Mouse (Mus musculus) lung, postnatal 4 days (tissue): ENCODE data around the gene Irf2bpl.

Experiments
- DNase-seq, 2 experiments: peaks; one replicate each; pipeline ENCODE4 v3.0.0; 2021

The Irf2bpl gene

GRCm38 (mm10) chr12:86884197-86885058 is at the start of gene Irf2bpl:
Irf2bpl (minus strand) TSS chr12:86884798.
- peak; percentile 99 to 100 for DNase-seq

GRCm38 (mm10) chr12:86932575-86932952 is 48.0 kb upstream of the Irf2bpl start:
- DNase-seq, result peak; percentile 60 to 77

DNA sequence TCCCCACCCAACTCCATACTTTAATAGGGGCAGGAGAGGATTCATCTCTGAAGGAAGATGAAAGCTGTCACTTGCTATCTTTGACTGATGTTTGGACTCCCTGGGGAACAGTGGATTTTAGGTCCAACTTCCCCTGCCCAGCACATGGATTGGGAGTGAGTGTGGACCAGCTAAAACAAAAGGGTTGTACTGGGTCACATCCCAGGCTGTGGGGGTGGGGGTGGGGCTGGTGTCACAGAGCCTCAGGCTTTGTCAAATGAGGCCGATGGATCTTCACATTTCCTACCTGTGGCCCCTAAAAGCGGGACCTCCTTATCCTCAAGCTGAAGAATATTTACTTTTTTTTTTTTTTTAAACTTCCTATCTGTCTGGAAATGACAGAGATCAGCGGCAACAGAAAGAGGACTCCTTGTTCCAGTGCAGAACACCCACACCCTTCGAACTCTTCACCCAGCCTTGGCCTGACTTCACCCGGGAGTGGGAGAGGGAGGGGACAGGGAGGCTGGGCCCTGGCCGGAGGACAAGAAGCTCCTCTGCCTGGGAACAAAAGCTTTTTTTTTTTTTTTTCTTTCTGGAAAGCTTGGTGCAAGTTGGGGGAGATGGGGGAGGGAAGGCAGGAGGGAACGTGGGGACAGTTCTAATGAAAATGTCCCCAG is 47.4 kb upstream of the Irf2bpl start:
- DNase-seq, result peak; percentile 74 to 89

DNA sequence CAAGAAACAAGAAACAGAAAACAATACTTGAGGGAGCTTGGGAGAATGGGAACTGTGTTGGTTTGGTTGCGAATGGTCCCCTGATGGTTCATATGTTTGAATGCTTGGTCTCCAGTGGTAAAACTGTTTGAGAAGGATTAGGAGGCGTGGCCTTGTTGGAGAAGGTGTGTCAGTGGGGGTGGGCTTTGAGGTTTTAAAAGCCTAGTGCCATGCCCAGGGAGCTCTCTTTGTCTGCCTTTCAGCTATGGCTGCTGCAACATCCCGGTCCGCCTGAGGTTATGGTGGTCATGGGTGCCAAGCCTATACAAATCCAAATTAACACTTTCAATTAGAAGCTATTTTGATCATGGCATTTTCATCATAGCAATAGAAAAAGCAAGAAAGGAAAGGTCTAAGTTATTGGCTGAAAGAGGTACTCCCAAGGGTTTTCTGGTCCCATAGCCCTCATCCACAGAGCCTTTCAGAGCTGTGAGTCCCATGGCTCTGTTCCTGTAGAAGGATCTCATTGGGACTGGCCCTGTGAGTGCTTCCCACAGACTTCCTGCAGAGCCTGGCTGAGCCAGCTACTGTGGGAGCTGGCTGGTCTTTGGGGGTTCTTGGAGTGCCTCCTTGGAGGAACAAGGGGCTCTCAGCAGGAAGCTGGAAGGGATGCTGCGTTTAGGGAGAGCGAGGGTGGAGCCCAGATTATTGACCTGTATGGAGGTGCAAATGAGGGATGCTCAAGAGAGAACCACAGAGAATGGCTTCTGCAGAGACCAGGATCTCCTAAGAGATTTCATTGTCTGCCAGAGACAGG is 46.5 kb upstream of the Irf2bpl start:
- DNase-seq, result no peak

DNA sequence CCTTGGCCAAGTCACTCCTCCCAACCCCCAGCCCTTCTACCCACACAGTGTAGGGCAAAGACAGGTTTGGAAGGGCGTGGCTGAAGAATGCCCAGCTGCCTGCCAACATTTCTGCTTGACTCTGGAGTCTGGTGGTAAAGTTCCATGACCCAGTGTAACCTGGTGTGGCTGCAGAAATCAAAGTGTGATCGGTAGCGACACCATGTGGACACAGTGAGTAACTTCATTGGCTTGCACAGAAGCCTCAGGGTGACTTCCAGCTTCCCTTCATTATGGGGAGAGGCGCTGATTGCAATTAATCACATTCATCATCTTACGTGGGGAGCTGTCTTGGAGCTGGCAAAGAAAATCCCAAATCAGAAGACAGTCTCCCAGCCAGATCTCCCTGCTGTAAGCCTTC is 39.2 kb upstream of the Irf2bpl start:
- DNase-seq, result peak; percentile 80 to 86

GRCm38 (mm10) chr12:86918983-86919722 is 34.6 kb upstream of the Irf2bpl start:
- DNase-seq, result peak; percentile 38 to 60

DNA sequence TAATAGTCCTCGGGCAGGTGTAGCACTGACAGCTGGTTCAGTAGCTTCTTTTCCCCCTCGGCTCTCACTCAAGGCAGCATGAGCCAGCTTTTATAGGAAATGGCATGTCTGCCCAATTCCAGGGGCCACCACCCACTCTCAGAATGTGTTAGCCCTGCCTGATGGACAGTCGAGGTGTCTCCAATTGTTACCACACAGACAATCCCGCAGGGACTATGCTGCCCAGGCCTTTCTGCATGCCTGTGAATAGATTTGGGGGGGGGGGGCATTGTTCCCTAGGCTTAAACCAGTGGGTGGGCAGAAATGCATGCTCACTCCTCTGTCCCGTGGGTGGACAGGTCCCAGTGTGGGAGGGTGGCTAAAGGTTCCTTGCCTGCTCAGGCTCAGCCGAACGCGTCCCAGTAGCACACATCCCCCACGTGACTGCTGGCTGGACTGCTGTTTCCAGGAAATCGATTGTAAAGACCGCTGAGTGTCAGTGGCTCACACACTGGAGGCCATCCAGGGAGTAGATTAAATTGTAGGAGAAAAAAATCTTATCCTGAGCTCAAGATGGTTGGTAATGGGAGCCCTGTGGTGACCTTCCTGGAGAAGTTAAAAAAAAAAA is 33.9 kb upstream of the Irf2bpl start:
- DNase-seq, result peak; percentile 46 to 61

DNA sequence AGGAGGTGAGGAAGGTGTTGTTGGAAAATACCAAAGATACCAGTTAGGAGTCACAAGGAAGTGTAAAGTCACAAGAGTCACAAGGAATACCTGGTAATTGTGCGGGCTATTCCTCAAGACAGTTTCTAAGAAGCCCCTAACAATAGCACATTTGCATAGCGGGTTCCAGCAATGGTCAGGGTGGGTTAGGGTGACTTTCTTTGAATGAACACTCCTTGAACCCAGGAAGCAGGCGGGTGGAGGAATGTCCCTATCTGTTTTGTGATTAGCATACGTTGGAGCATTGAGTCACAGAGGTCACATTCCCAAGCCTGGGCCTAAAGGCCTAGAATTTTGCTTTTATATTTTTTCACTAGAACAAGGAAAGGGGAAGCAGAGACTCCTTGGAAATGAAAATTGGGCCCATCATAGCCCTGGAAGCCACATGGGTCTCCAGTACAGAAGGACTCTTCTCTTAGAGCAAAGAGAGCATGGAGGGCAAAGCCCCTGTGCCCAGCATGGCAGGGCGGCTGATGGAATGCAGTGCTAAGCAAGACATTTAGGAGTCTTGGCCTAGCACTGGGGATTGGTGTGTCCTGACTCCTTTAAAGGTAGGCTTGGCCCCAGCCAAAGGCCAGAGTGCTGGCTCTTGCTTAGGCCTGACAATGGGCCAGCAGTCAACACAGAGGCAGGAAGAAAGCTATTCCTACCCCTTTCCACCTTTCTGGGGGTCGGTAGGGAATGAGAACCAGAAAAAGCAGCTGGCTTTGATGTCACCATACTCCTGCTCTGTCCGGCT is 32.4 kb upstream of the Irf2bpl start:
- no peak for DNase-seq

DNA sequence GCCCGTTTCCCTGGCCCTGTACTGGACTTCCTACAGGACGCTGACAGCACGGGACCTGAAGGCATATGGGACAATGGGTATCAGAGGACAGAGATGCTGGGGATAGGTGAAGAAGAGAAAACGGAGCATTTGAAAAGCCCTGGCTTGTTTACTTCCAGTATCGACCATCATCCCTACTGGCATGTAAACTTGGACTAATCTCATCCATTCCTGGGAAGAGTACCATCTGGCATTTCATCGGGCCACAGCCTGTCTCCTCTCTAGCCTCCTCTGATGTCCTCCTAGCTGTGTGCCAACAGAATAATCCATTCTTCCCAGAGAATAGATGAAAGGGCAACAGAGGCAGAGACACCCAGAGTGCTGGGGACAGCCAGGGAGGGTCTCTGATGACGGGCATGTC is 31.0 kb upstream of the Irf2bpl start:
- no peak for DNase-seq

DNA sequence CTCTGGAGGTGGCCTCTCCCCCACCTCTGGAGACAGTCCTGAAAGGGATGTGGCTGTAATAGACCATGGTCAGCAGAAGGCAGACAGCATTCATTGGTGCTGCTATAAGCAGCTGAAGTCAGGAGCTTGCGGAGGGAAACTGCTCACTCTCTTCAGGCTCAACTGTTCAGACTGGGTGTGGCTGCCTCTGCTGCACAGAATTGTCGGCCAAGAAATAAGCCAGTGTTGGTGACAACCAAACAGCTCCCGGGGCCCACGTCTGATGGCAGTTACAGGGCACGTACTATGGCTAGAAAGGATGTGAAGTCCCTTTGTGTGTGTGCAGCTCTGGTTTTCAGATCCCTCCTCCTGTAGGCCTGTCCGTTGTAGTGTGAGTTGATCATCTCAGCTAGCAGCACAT is 30.2 kb upstream of the Irf2bpl start:
- no peak for DNase-seq

DNA sequence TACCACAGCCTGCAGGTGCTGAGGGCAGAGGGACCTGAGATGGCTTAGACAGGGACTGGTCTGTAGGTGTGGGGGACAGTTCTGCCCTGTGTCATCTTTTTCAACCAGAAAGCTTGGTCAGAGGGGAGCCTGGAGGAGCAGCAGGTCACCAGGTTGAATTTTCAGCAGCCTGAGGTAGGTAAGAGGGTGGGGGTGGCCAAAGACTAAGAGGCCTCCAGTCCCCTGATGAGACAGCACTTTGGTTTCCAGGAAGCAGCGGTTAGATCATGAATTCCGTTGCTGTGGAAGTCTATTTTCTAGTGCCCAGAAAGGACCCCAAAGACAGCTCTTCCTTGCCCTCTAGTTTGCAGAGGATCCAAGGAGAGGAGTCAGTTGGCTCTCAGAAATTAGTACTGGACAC is 29.8 kb upstream of the Irf2bpl start:
- no peak for DNase-seq

DNA sequence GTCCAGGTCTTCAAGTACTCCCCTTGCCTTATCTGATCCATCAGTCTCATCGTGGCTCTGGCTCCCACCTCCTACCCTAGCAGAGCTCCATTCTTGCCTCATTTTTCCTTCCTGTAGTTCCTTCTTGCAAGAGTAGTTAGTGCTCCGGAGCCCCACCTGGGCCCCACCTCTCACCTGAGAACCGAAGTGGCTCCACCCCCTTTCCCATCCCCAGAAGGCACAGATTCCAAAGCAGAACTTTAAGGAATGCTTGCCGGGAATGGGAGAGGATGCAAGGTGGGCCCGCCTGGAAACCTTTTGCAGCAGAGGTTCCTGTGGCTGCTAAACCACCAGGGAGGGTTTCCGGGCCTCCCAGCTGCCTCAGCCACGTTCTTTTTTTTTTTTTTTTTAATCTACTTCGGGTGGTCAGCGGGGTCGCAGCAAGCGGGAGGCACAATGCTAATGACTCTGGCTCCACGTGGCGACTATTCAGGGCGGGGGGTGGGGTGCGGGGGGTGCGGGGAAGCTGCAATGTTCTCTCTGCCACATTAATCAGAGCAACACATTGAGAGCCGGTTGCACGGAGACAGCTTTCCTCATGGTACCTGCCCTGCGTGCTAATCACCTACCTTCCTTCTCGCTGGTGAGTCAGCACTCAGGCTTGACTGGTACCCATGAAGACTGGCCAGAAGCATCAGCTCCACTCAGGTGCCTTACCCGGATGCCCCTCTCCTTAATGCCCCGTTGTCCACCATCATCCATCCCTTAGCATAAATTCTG is 27.9 kb upstream of the Irf2bpl start:
- no peak for DNase-seq

DNA sequence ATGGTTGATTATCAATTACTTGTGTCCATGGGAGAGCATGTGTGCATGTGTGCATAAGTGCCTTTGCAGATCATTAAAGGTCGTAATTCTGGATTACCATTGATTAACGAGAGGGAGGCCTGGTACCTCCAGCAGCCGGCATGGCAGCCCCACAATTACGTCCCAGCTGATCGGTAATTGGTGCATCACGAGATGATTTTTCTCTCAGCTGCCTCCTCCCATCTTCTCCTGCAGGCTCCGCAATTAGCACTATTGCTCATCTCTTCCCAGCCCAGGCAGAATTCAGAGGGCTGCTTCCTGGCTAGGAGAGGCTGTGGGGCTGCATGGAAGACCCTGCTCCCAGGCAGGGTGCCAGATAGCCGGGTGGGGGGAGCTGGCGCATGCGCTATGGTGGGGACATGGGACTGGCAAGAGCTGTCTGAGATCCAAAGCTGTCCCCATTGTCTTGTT is 26.9 kb upstream of the Irf2bpl start:
- no peak for DNase-seq

GRCm38 (mm10) chr12:86906395-86906794 is 21.8 kb upstream of the Irf2bpl start:
- peak; percentile 86 to 91 for DNase-seq

DNA sequence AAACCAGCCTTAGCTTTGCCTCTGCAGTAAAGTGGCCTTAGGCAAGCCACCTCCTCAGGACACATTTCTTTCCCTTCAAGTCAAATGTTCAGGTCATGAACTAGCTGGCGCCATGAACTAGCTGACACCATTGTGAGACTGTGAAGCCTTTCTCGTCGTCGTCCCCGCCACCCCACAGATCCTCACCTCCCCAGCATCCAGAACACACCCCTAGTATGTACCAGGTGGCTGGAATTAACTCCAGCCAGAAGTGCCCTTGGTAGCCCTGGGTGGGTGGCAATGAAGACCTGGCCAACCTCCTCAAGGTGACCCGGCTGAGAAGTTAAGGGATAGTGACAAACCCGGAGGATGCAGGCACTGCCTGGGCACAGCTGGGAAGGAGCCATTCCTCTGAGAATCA is 21.3 kb upstream of the Irf2bpl start:
- DNase-seq, result no peak

GRCm38 (mm10) chr12:86905203-86905602 is 20.6 kb upstream of the Irf2bpl start:
- peak in 1 of 2 experiments; percentile 79 for DNase-seq

GRCm38 (mm10) chr12:86903828-86904806 is 19.5 kb upstream of the Irf2bpl start:
- no peak for DNase-seq

DNA sequence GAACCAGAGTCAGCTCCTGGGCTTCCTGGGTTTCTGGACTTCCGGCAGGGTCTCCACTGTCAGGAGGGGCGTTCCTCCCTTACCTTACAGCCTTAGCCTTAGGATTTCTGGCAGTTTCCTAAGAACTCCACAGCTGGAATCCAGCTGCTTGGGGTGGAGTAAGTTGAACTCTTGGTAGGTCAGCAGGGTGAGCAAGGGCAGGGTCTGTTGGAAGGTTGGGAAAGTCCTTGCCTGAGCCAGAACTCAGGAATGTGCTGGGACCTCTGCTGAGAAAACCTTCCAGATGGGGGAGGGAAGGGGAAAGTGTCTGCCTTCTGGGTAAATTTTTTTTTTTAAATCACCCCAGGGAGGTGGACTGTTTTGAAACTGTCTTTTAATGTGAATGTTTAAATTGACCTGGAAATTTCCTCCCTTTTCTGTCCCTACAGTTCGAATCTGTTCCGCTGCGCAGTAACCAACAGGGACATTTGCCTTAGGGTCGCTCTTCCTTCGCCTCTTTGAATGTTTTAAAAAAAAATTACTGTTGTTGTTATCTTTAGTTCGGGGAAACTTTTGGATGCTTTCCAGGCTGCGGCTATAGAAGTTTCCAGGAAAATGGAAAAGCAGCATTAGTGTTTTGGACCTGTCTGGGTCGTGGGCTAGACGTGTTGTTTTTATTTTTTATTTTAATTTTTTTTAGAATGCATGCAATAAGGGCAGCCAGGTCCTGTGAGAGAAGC is 15.0 kb upstream of the Irf2bpl start:
- peak; percentile 58 to 82 for DNase-seq

- no peak for DNase-seq
Measured at GRCm38 (mm10) chr12:86898448-86898847, 13.8 kb upstream of the Irf2bpl start.
